8 mouse cellular contexts compared by ENCODE assay signal in genomic region chr19:21271186-21271585, GRCm38 (mm10). TPM values are rescaled to one million over a fixed set of nuclear protein-coding genes. Genes with fewer than 3 reads are reported as not detected.
A peak's percentile ranks its signal among the peaks of the same experiment; 100 is the strongest.
DNase-seq lines count a peak whose midpoint lies in the region; ATAC-seq and TF ChIP-seq lines count a peak whose summit lies in the region.

No protein-coding gene starts in this region.

- peaks cover under 1% of the 10 kb centered on the region; the same call in 1 of the 2 replicates for H3K36me3 ChIP-seq in hindbrain, embryonic 10.5 days
- H3K36me3 ChIP-seq in liver, adult 2 months (ENCODE audit: control insufficient read depth, insufficient read depth, low read length), result no peaks in the 10 kb centered on the region; the same call in 1 of the 2 replicates
- H3K36me3 ChIP-seq in neural tube, embryonic 14.5 days (ENCODE audit: control insufficient read depth, insufficient read depth, low read length), result no peaks in the 10 kb centered on the region

- H3K27ac ChIP-seq in hindbrain, embryonic 10.5 days, result peak overlapping the region; percentile 100
- H3K27ac ChIP-seq in liver, adult 2 months (replicated peaks; ENCODE audit: insufficient read depth, low read depth, low read length), result peak overlapping the region; percentile 88
- peak overlapping the region; percentile 100 for H3K27ac ChIP-seq in neural tube, embryonic 14.5 days (ENCODE audit: low read depth, low read length)

- H3K79me2 ChIP-seq in liver, adult 2 months (ENCODE audit: control insufficient read depth, insufficient read depth, low read length), result peaks cover 11% of the 10 kb centered on the region; the same call in 1 of the 2 replicates

- H3K9me3 ChIP-seq in hindbrain, embryonic 10.5 days, result no peaks in the 10 kb centered on the region
- H3K9me3 ChIP-seq in neural tube, embryonic 14.5 days (ENCODE audit: control insufficient read depth, low read length), result no peaks in the 10 kb centered on the region

- intact Hi-C loops in gastrocnemius, postnatal 14 days (cut with DNase I; ENCODE audit: low total_unique reads), result no loop called here

- no peak for TF ChIP-seq CTCF in liver, adult 2 months (IDR thresholded peaks at IDR 0.05; ENCODE audit: low read depth, low read length)

- peak overlapping the region; percentile 53 for H3K4me2 ChIP-seq in neural tube, embryonic 14.5 days (ENCODE audit: low read depth, low read length)

- peak overlapping the region; percentile 85 for H3K9ac ChIP-seq in liver, adult 2 months (ENCODE audit: low read depth, low read length)
- peak overlapping the region; percentile 99 for H3K9ac ChIP-seq in neural tube, embryonic 14.5 days (replicated peaks; ENCODE audit: low read depth, low read length)

- no peaks in the 10 kb centered on the region for H3K27me3 ChIP-seq in hindbrain, embryonic 10.5 days (ENCODE audit: insufficient read depth, poor library complexity, severe bottlenecking)
- H3K27me3 ChIP-seq in liver, adult 2 months (ENCODE audit: control insufficient read depth, insufficient read depth, low read length), result no peaks in the 10 kb centered on the region
- H3K27me3 ChIP-seq in neural tube, embryonic 14.5 days (ENCODE audit: control insufficient read depth, insufficient read depth, low read length), result no peaks in the 10 kb centered on the region; the same call in 1 of the 2 replicates

- ATAC-seq in neural tube, embryonic 14.5 days (ENCODE audit: low read depth), result peak; percentile 0; the same call in 1 of the 2 replicates
- no peak for ATAC-seq in activated CD4-positive, CD25-positive, alpha-beta regulatory T cell, adult 4 months

- no peak for TF ChIP-seq POLR2A in liver, adult 2 months (IDR thresholded peaks at IDR 0.05; ENCODE audit: extremely low read depth, insufficient read depth, low read length)

- peak; percentile 10 for DNase-seq in gastrocnemius, postnatal 10 days
- DNase-seq in gastrocnemius, postnatal 14 days, result no peak
- DNase-seq in urinary bladder, postnatal 14 days (ENCODE audit: low spot score), result peak; percentile 10
- no peak for DNase-seq in urinary bladder, adult 2 months (ENCODE audit: low spot score)
- no peak for DNase-seq in hindbrain, embryonic 10.5 days (ENCODE audit: low spot score)
- no peak for DNase-seq in liver, adult 2 months (ENCODE audit: extremely low read depth, low read depth, low spot score)

- peak overlapping the region; percentile 96 for H3K4me3 ChIP-seq in hindbrain, embryonic 10.5 days
- peak overlapping the region; percentile 61 for H3K4me3 ChIP-seq in liver, adult 2 months (ENCODE audit: insufficient read depth, low read depth, low read length)
- H3K4me3 ChIP-seq in neural tube, embryonic 14.5 days (ENCODE audit: low read depth, low read length), result peak overlapping the region; percentile 96

- H3K4me1 ChIP-seq in hindbrain, embryonic 10.5 days (replicated peaks), result peaks cover 20% of the 10 kb centered on the region
- H3K4me1 ChIP-seq in liver, adult 2 months (ENCODE audit: control insufficient read depth, insufficient read depth, low read length), result peaks cover 5% of the 10 kb centered on the region; the same call in 1 of the 2 replicates
- peaks cover 9% of the 10 kb centered on the region; the same call in 1 of the 2 replicates for H3K4me1 ChIP-seq in neural tube, embryonic 14.5 days (ENCODE audit: control insufficient read depth, insufficient read depth, low read length)

- 37% methylated on average over 8 of the region's 8 CpGs for WGBS in hindbrain, embryonic 10.5 days
- 24% methylated on average over 8 of the region's 8 CpGs for WGBS in liver, adult 2 months
- WGBS in neural tube, embryonic 14.5 days, result 21% methylated on average over 8 of the region's 8 CpGs

RNA-seq across cellular contexts. Expression of gene Zfand5, which starts 0.9 kb away (rescaled TPM):
- 100 to 1,000 TPM; 174 to 176 TPM for total RNA-seq in gastrocnemius, postnatal 10 days (2021)
- total RNA-seq in gastrocnemius, postnatal 14 days (2021), result 100 to 1,000 TPM; 166 to 200 TPM
- polyA plus RNA-seq in urinary bladder, adult 2 months (2012; rRNA removed), result 85.7 and 95.0 TPM in 2 replicates
- 106 and 108 TPM in 2 replicates for polyA plus RNA-seq in hindbrain, embryonic 10.5 days (2016; fragmentation: Nextera tagmentation; extraction: Ambion mirVana)
- total RNA-seq in liver, adult 2 months (2014; rRNA removed), result 37.9 and 39.7 TPM in 2 replicates
- polyA plus RNA-seq in liver, adult 2 months (2012; rRNA removed), result 7.6 and 8.7 TPM in 2 replicates
- polyA plus RNA-seq in neural tube, embryonic 14.5 days (2014; fragmentation: Nextera tagmentation; extraction: Ambion mirVana), result 202 and 218 TPM in 2 replicates
- polyA plus RNA-seq in activated CD4-positive, CD25-positive, alpha-beta regulatory T cell, adult 4 months (2017; shearing (Covaris generic)), result 10 to 100 TPM; 13.2 to 16.8 TPM

Comparison
In these comparisons a context has a peak if more than half of its experiments do, and no peak if none do; other contexts are left out.
1. DNase-seq: peak in gastrocnemius, postnatal 10 days (single experiment) and urinary bladder, postnatal 14 days (single experiment); none in gastrocnemius, postnatal 14 days (single experiment), urinary bladder, adult 2 months (single experiment), hindbrain, embryonic 10.5 days (single experiment) and liver, adult 2 months (single experiment).
2. Peak in every context shown above with its lines, with median percentiles within 50 percentile points of each other: H3K27ac ChIP-seq and H3K4me3 ChIP-seq.